Mouse (Mus musculus): ENCODE measurements around the gene Sap25. TPM values are rescaled to one million over a fixed set of nuclear protein-coding genes. Genes with fewer than 3 reads are reported as not detected.

Gene Sap25
- polyA plus RNA-seq, 1 experiment from 2014 or later, result 4.0 TPM

DNA sequence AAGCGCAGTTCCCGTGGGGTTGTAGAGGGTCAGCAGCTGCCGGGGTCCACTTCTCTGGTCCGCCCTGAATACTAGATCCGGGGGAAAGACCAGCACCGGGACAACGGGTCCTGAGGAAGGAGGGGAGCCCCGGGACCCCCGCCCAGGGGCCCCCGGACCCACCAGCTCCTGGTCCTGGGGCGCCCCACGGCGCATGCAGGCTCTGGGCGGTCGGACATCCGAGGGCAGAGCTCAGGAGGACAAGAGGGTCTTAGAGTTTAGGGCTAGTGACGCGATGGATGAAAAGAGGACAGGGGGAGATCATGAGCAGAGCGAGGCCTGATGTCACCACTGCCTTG is 40.9 kb upstream of the Sap25 start:
- ATAC-seq (peak; percentile 34), DNase-seq (no peak)
- peak overlapping the region; percentile 98 for H3K4me2 ChIP-seq (ENCODE audit: low read depth, low read length)
- H3K27ac ChIP-seq (ENCODE audit: low read depth), result peak overlapping the region; percentile 79
- H3K27me3 ChIP-seq (ENCODE audit: insufficient read depth, low read length), result no peaks in the 10 kb centered on the region
- under 1% methylated on average over 19 of the region's 19 CpGs for WGBS (ENCODE audit: insufficient replicate concordance)
- peaks cover 29% of the 10 kb centered on the region for H3K4me1 ChIP-seq (ENCODE audit: insufficient read depth)
- H3K9ac ChIP-seq (replicated peaks), result peak overlapping the region; percentile 88
- peaks cover 2% of the 10 kb centered on the region; the same call in 1 of the 2 replicates for H3K36me3 ChIP-seq (replicated peaks; ENCODE audit: insufficient read depth, low read length)
- no peaks in the 10 kb centered on the region for H3K9me3 ChIP-seq (ENCODE audit: low read length)
- TF ChIP-seq EP300 (IDR thresholded peaks at IDR 0.05; ENCODE audit: low read depth) (no peak), CTCF (IDR thresholded peaks at IDR 0.05; ENCODE audit: low read depth) (no peak)
- H3K4me3 ChIP-seq (ENCODE audit: low read depth, low read length), result peak overlapping the region; percentile 69

DNA sequence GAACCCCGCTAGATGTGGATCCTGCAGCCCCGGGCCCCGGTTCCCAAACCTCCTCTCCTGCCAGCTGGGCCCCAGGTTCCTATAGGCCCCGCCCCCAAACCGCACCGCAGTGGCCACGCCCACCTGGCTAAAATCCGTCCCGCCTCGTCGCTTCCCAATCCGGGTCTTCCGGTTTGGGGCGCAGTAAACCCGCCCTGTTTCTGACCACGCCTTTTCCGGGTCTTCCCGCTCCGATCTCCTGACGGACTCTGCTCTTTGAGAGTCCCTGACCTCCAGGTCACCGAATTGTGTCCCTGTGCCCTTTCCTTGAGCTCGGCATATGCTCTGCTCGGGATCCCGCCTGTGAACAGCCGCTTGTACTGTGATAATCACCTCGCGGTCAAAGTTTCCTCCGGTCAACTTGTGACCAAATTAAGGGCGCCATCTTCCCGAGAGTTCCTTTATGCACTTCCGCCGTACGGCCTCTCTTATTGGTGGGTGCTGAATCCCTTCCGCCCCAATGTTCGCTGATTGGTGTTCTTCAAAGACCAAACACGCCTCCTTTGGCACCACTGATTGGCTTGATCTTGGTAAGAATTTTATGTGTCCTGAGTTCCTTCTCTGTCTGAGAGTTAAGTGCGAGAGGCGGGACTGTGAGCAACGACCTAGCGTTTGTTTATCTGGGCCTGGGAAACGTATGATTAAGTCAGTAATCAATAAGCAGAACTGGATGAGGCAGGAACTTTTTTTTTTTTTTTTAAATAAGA is 40.3 kb upstream of the Sap25 start, which contains the start of gene Mospd3:
Gene Mospd3, minus strand, starts transcription at position 440 of the 746 bp plus-strand sequence.
- H3K4me1 ChIP-seq (ENCODE audit: insufficient read depth), result peaks cover 29% of the 10 kb centered on the region
- no peaks in the 10 kb centered on the region for H3K27me3 ChIP-seq (ENCODE audit: insufficient read depth, low read length)
- peaks cover 2% of the 10 kb centered on the region; the same call in 1 of the 2 replicates for H3K36me3 ChIP-seq (replicated peaks; ENCODE audit: insufficient read depth, low read length)
- ATAC-seq (peak; percentile 95), DNase-seq (peak; percentile 98)
- H3K27ac ChIP-seq (ENCODE audit: low read depth), result peak within 1 kb of the TSS; percentile 79
- H3K4me3 ChIP-seq (ENCODE audit: low read depth, low read length), result peak within 1 kb of the TSS; percentile 69
- TF ChIP-seq EP300 (IDR thresholded peaks at IDR 0.05; ENCODE audit: low read depth) (peak; percentile 60), CTCF (IDR thresholded peaks at IDR 0.05; ENCODE audit: low read depth) (no peak)
- H3K4me2 ChIP-seq (ENCODE audit: low read depth, low read length), result peak within 1 kb of the TSS; percentile 98
- peak within 1 kb of the TSS; percentile 88 for H3K9ac ChIP-seq (replicated peaks)
- H3K9me3 ChIP-seq (ENCODE audit: low read length), result no peaks in the 10 kb centered on the region
- WGBS (ENCODE audit: insufficient replicate concordance), result under 1% methylated on average over 40 of the region's 41 CpGs

GRCm38 (mm10) chr5:137601365-137601729 is 39.8 kb upstream of the Sap25 start:
- peak; percentile 54 for DNase-seq
- WGBS (ENCODE audit: insufficient replicate concordance), result under 1% methylated on average over 22 of the region's 22 CpGs

GRCm38 (mm10) chr5:137607860-137608653 is 33.1 kb upstream of the Sap25 start:
- no peaks in the 10 kb centered on the region for H3K27me3 ChIP-seq (ENCODE audit: insufficient read depth, low read length)
- peaks cover 20% of the 10 kb centered on the region for H3K4me1 ChIP-seq (ENCODE audit: insufficient read depth)
- ATAC-seq (no peak), DNase-seq (no peak)
- H3K36me3 ChIP-seq (replicated peaks; ENCODE audit: insufficient read depth, low read length), result no peaks in the 10 kb centered on the region
- H3K4me2 ChIP-seq (ENCODE audit: low read depth, low read length), result no peak overlapping the region
- no peak overlapping the region for H3K9ac ChIP-seq (replicated peaks)
- no peak overlapping the region for H3K4me3 ChIP-seq (ENCODE audit: low read depth, low read length)
- no peak for TF ChIP-seq EP300 (IDR thresholded peaks at IDR 0.05; ENCODE audit: low read depth)
- WGBS (ENCODE audit: insufficient replicate concordance), result 47% methylated on average over 24 of the region's 26 CpGs
- no peaks in the 10 kb centered on the region for H3K9me3 ChIP-seq (ENCODE audit: low read length)
- no peak overlapping the region for H3K27ac ChIP-seq (ENCODE audit: low read depth)

More at GRCm38 (mm10) chr5:137601365-137601729, 39.8 kb upstream of the Sap25 start:
- Histone ChIP-seq H3K27ac (ENCODE audit: low read depth) (peak overlapping the region; percentile 79), H3K36me3 (replicated peaks; ENCODE audit: insufficient read depth, low read length) (peaks cover 2% of the 10 kb centered on the region; the same call in 1 of the 2 replicates), H3K9ac (replicated peaks) (peak overlapping the region; percentile 63), H3K9me3 (ENCODE audit: low read length) (no peaks in the 10 kb centered on the region), H3K4me2 (ENCODE audit: low read depth, low read length) (peak overlapping the region; percentile 78), H3K4me3 (ENCODE audit: low read depth, low read length) (peak overlapping the region; percentile 69), H3K27me3 (ENCODE audit: insufficient read depth, low read length) (no peaks in the 10 kb centered on the region), H3K4me1 (ENCODE audit: insufficient read depth) (peaks cover 29% of the 10 kb centered on the region)
- ATAC-seq, result no peak
- no peak for TF ChIP-seq CTCF (IDR thresholded peaks at IDR 0.05; ENCODE audit: low read depth)
- TF ChIP-seq EP300 (IDR thresholded peaks at IDR 0.05; ENCODE audit: low read depth), result no peak

DNA sequence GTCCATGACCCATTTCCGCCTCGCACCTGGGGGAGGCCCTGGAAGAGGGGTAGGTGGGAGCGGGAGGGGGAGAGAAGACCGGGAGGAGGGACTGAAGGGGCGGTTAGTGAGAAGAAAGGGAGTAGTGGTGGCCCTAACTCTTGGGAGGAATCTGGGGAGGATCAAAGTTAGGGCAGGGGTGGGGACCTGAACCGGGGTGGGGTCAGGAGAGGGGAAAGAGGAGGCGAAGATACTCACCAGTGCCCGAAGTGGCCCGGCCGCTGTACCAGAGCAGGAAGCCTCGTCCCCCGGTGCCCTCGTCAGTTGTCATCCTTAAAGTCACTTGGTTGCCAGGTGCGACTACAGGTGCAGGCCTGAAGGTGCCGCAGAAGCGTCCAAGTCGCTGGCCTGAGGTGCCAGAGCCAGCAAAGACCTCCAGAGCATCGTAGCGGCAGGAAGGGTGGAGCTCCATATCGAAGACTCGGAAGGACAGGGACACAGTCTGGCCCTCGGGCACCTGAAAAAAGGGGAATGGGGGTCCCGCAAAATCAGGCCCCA is 32.4 kb upstream of the Sap25 start:
- DNase-seq (no peak), ATAC-seq (no peak)
- no peak overlapping the region for H3K4me3 ChIP-seq (ENCODE audit: low read depth, low read length)
- WGBS (ENCODE audit: insufficient replicate concordance), result 46% methylated on average over 22 of the region's 23 CpGs
- TF ChIP-seq EP300 (IDR thresholded peaks at IDR 0.05; ENCODE audit: low read depth), result no peak
- no peak for TF ChIP-seq CTCF (IDR thresholded peaks at IDR 0.05; ENCODE audit: low read depth)
- H3K9me3 ChIP-seq (ENCODE audit: low read length), result no peaks in the 10 kb centered on the region
- H3K36me3 ChIP-seq (replicated peaks; ENCODE audit: insufficient read depth, low read length), result no peaks in the 10 kb centered on the region
- H3K4me2 ChIP-seq (ENCODE audit: low read depth, low read length), result no peak overlapping the region
- H3K27ac ChIP-seq (ENCODE audit: low read depth), result no peak overlapping the region
- H3K9ac ChIP-seq (replicated peaks), result no peak overlapping the region
- no peaks in the 10 kb centered on the region for H3K27me3 ChIP-seq (ENCODE audit: insufficient read depth, low read length)
- peaks cover 20% of the 10 kb centered on the region for H3K4me1 ChIP-seq (ENCODE audit: insufficient read depth)

- H3K27ac ChIP-seq (ENCODE audit: low read depth), result no peak overlapping the region
- H3K4me1 ChIP-seq (ENCODE audit: insufficient read depth), result peaks cover 20% of the 10 kb centered on the region
- no peak overlapping the region for H3K4me3 ChIP-seq (ENCODE audit: low read depth, low read length)
- no peak overlapping the region for H3K9ac ChIP-seq (replicated peaks)
- 73% methylated on average over 3 of the region's 3 CpGs for WGBS (ENCODE audit: insufficient replicate concordance)
- H3K36me3 ChIP-seq (replicated peaks; ENCODE audit: insufficient read depth, low read length), result no peaks in the 10 kb centered on the region
- H3K4me2 ChIP-seq (ENCODE audit: low read depth, low read length), result no peak overlapping the region
- DNase-seq (no peak), ATAC-seq (no peak)
- no peaks in the 10 kb centered on the region for H3K9me3 ChIP-seq (ENCODE audit: low read length)
- H3K27me3 ChIP-seq (ENCODE audit: insufficient read depth, low read length), result no peaks in the 10 kb centered on the region
- TF ChIP-seq CTCF (IDR thresholded peaks at IDR 0.05; ENCODE audit: low read depth) (no peak), EP300 (IDR thresholded peaks at IDR 0.05; ENCODE audit: low read depth) (no peak)
Measured at GRCm38 (mm10) chr5:137609292-137609691, 31.8 kb upstream of the Sap25 start.
